Mouse (Mus musculus): Measurements from ENCODE around the gene Ssh1. TPM values are rescaled to one million over a fixed set of nuclear protein-coding genes. Genes with fewer than 3 reads are reported as not detected.

Gene Ssh1
- polyA plus RNA-seq, 2 experiments: 4.9 to 6.7 TPM

- no peak for TF ChIP-seq EP300 (IDR thresholded peaks at IDR 0.05; ENCODE audit: low read depth)
- no peak for TF ChIP-seq CTCF (IDR thresholded peaks at IDR 0.05; ENCODE audit: low read depth)
- WGBS (ENCODE audit: insufficient replicate concordance): 81% methylated on average over 12 of the region's 12 CpGs
- Histone ChIP-seq H3K4me1 (replicated peaks; ENCODE audit: control insufficient read depth in 2 of 2, insufficient read depth in 2 of 2, low read length in 1 of 2) (no peaks in the 10 kb centered on the region; a peak in 1 of 4 replicates), H3K9ac (replicated peaks) (no peak overlapping the region), H3K27me3 (ENCODE audit: control insufficient read depth, insufficient read depth, low read length) (no peaks in the 10 kb centered on the region), H3K36me3 (replicated peaks; ENCODE audit: control insufficient read depth, insufficient read depth, low read depth) (peaks cover 80% of the 10 kb centered on the region), H3K4me3 (ENCODE audit: insufficient read depth in 1 of 2, low read depth in 2 of 2, low read length in 2 of 2) (no peak overlapping the region), H3K9me3 (ENCODE audit: control insufficient read depth, low read length) (no peaks in the 10 kb centered on the region), H3K4me2 (ENCODE audit: low read depth) (no peak overlapping the region), H3K27ac (no peak overlapping the region)
- no peak for ATAC-seq (ENCODE audit: insufficient read depth)
- DNase-seq (ENCODE audit: low read depth in 3 of 3, low spot score in 3 of 3): no peak
Measured at GRCm38 (mm10) chr5:113943328-113943727, 50.4 kb downstream of the Ssh1 start.

GRCm38 (mm10) chr5:113942580-113942979 is 51.1 kb downstream of the Ssh1 start:
- Histone ChIP-seq H3K27ac (no peak overlapping the region), H3K9ac (replicated peaks) (no peak overlapping the region), H3K4me3 (ENCODE audit: insufficient read depth in 1 of 2, low read depth in 2 of 2, low read length in 2 of 2) (no peak overlapping the region), H3K36me3 (replicated peaks; ENCODE audit: control insufficient read depth, insufficient read depth, low read depth) (peaks cover 73% of the 10 kb centered on the region), H3K4me2 (ENCODE audit: low read depth) (no peak overlapping the region), H3K27me3 (ENCODE audit: control insufficient read depth, insufficient read depth, low read length) (no peaks in the 10 kb centered on the region), H3K4me1 (replicated peaks; ENCODE audit: control insufficient read depth in 2 of 2, insufficient read depth in 2 of 2, low read length in 1 of 2) (peaks cover 0 to 3% of the 10 kb centered on the region in 2 experiments; a peak in 1 of 4 replicates), H3K9me3 (ENCODE audit: control insufficient read depth, low read length) (no peaks in the 10 kb centered on the region)
- 73% methylated on average over 12 of the region's 12 CpGs for WGBS (ENCODE audit: insufficient replicate concordance)
- TF ChIP-seq EP300 (IDR thresholded peaks at IDR 0.05; ENCODE audit: low read depth): no peak
- TF ChIP-seq CTCF (IDR thresholded peaks at IDR 0.05; ENCODE audit: low read depth): peak; percentile 82
- DNase-seq (ENCODE audit: low read depth in 3 of 3, low spot score in 3 of 3) (no peak), ATAC-seq (ENCODE audit: insufficient read depth) (no peak)

- Histone ChIP-seq H3K27ac (no peak overlapping the region), H3K9me3 (ENCODE audit: control insufficient read depth, low read length) (no peaks in the 10 kb centered on the region), H3K27me3 (ENCODE audit: control insufficient read depth, insufficient read depth, low read length) (no peaks in the 10 kb centered on the region), H3K36me3 (replicated peaks; ENCODE audit: control insufficient read depth, insufficient read depth, low read depth) (peaks cover 46% of the 10 kb centered on the region), H3K4me1 (replicated peaks; ENCODE audit: control insufficient read depth in 2 of 2, insufficient read depth in 2 of 2, low read length in 1 of 2) (peaks cover 0 to 8% of the 10 kb centered on the region in 2 experiments; a peak in 3 of 4 replicates), H3K4me2 (ENCODE audit: low read depth) (no peak overlapping the region), H3K4me3 (ENCODE audit: insufficient read depth in 1 of 2, low read depth in 2 of 2, low read length in 2 of 2) (no peak overlapping the region), H3K9ac (replicated peaks) (no peak overlapping the region)
- ATAC-seq (ENCODE audit: insufficient read depth) (no peak), DNase-seq (ENCODE audit: low read depth in 3 of 3, low spot score in 3 of 3) (no peak)
- 83% methylated on average over 12 of the region's 12 CpGs for WGBS (ENCODE audit: insufficient replicate concordance)
- TF ChIP-seq EP300 (IDR thresholded peaks at IDR 0.05; ENCODE audit: low read depth): no peak
- no peak for TF ChIP-seq CTCF (IDR thresholded peaks at IDR 0.05; ENCODE audit: low read depth)
Measured at GRCm38 (mm10) chr5:113939263-113939900, 54.3 kb downstream of the Ssh1 start.

- no peak for DNase-seq (ENCODE audit: low read depth in 3 of 3, low spot score in 3 of 3)
- Histone ChIP-seq H3K27me3 (ENCODE audit: control insufficient read depth, insufficient read depth, low read length) (no peaks in the 10 kb centered on the region), H3K9ac (replicated peaks) (no peak overlapping the region), H3K4me1 (replicated peaks; ENCODE audit: control insufficient read depth in 2 of 2, insufficient read depth in 2 of 2, low read length in 1 of 2) (peaks cover 0 to 15% of the 10 kb centered on the region in 2 experiments), H3K4me2 (ENCODE audit: low read depth) (no peak overlapping the region), H3K9me3 (ENCODE audit: control insufficient read depth, low read length) (no peaks in the 10 kb centered on the region), H3K4me3 (ENCODE audit: insufficient read depth in 1 of 2, low read depth in 2 of 2, low read length in 2 of 2) (no peak overlapping the region), H3K27ac (no peak overlapping the region), H3K36me3 (replicated peaks; ENCODE audit: control insufficient read depth, insufficient read depth, low read depth) (peaks cover 29% of the 10 kb centered on the region)
- TF ChIP-seq EP300 (IDR thresholded peaks at IDR 0.05; ENCODE audit: low read depth): no peak
- TF ChIP-seq CTCF (IDR thresholded peaks at IDR 0.05; ENCODE audit: low read depth): no peak
- no peak for ATAC-seq (ENCODE audit: insufficient read depth)
- WGBS (ENCODE audit: insufficient replicate concordance): 12% methylated on average over 7 of the region's 7 CpGs
Measured at GRCm38 (mm10) chr5:113937650-113938049, 56.0 kb downstream of the Ssh1 start.

- Histone ChIP-seq H3K4me2 (ENCODE audit: low read depth) (no peak overlapping the region), H3K9ac (replicated peaks) (no peak overlapping the region), H3K27ac (no peak overlapping the region), H3K27me3 (ENCODE audit: control insufficient read depth, insufficient read depth, low read length) (no peaks in the 10 kb centered on the region), H3K9me3 (ENCODE audit: control insufficient read depth, low read length) (no peaks in the 10 kb centered on the region), H3K36me3 (replicated peaks; ENCODE audit: control insufficient read depth, insufficient read depth, low read depth) (no peaks in the 10 kb centered on the region), H3K4me3 (ENCODE audit: insufficient read depth in 1 of 2, low read depth in 2 of 2, low read length in 2 of 2) (no peak overlapping the region), H3K4me1 (replicated peaks; ENCODE audit: control insufficient read depth in 2 of 2, insufficient read depth in 2 of 2, low read length in 1 of 2) (peaks cover 0 to 23% of the 10 kb centered on the region in 2 experiments)
- 36% methylated on average over 6 of the region's 6 CpGs for WGBS (ENCODE audit: insufficient replicate concordance)
- ATAC-seq (ENCODE audit: insufficient read depth): no peak
- TF ChIP-seq CTCF (IDR thresholded peaks at IDR 0.05; ENCODE audit: low read depth): no peak
- TF ChIP-seq EP300 (IDR thresholded peaks at IDR 0.05; ENCODE audit: low read depth): no peak
- DNase-seq (ENCODE audit: low read depth in 3 of 3, low spot score in 3 of 3): no peak
Measured at GRCm38 (mm10) chr5:113933889-113934288, 59.8 kb downstream of the Ssh1 start.
